17 mouse cellular contexts compared by ENCODE assay signal in genomic region chr4:43884196-43884595, GRCm38 (mm10). TPM values are rescaled to one million over a fixed set of nuclear protein-coding genes. Genes with fewer than 3 reads are reported as not detected.
DNase-seq lines count a peak whose midpoint lies in the region; ATAC-seq lines count a peak whose summit lies in the region.
"Had no signal": no experiment of that assay in that cellular context is flagged by ENCODE, and none has a peak within 500 bp of the region (broad histone marks: within the 10 kb centered on the region; RNA-seq: fewer than 3 reads in every experiment).

No protein-coding gene starts in this region.

- DNase-seq in heart, adult 18-20 months: no peak
- peak; percentile 17 for DNase-seq in kidney, postnatal 10 days
- no peak for DNase-seq in kidney, postnatal 36 days
- DNase-seq in embryo, embryonic 10 days (ENCODE audit: low spot score): peak; percentile 64
- DNase-seq in embryonic facial prominence, embryonic 14.5 days (ENCODE audit: low spot score): peak; percentile 56
- no peak for DNase-seq in cerebellum, adult 8-10 months
- DNase-seq: adrenal gland, adult 8-10 months; cerebellum, postnatal 36 days; liver had no signal

- H3K9me3 ChIP-seq in heart, embryonic 11.5 days (replicated peaks; ENCODE audit: control insufficient read depth, low read length): no peaks in the 10 kb centered on the region
- H3K9me3 ChIP-seq in embryonic facial prominence, embryonic 14.5 days (ENCODE audit: control insufficient read depth, low read length): no peaks in the 10 kb centered on the region
- H3K9me3 ChIP-seq: intestine, embryonic 15.5 days had no signal

- H3K4me1 ChIP-seq in heart, embryonic 11.5 days (ENCODE audit: control insufficient read depth, insufficient read depth, low read length): peaks cover 33% of the 10 kb centered on the region
- peaks cover 15% of the 10 kb centered on the region for H3K4me1 ChIP-seq in embryonic facial prominence, embryonic 14.5 days (ENCODE audit: control insufficient read depth, insufficient read depth, low read length)
- H3K4me1 ChIP-seq: intestine, embryonic 15.5 days had no signal

- no peak overlapping the region for H3K4me3 ChIP-seq in heart, embryonic 11.5 days (ENCODE audit: low read depth, low read length)
- no peak overlapping the region for H3K4me3 ChIP-seq in embryonic facial prominence, embryonic 14.5 days (ENCODE audit: low read depth, low read length)
- H3K4me3 ChIP-seq: intestine, embryonic 15.5 days had no signal

- H3K27me3 ChIP-seq in heart, embryonic 11.5 days (ENCODE audit: control insufficient read depth, insufficient read depth, low read length): no peaks in the 10 kb centered on the region
- no peaks in the 10 kb centered on the region for H3K27me3 ChIP-seq in embryonic facial prominence, embryonic 14.5 days (replicated peaks; ENCODE audit: control insufficient read depth, insufficient read depth, low read length)
- H3K27me3 ChIP-seq: intestine, embryonic 15.5 days had no signal

- 0 out of 2 replicates have a peak overlapping the region, but pooled peaks have one; percentile 34 for H3K9ac ChIP-seq in heart, embryonic 11.5 days (ENCODE audit: low read depth, low read length)
- H3K9ac ChIP-seq in embryonic facial prominence, embryonic 14.5 days (ENCODE audit: low read depth, low read length): no peak overlapping the region
- H3K9ac ChIP-seq: intestine, embryonic 15.5 days had no signal

- 20% methylated on average over 4 of the region's 4 CpGs for WGBS in heart, embryonic 11.5 days (ENCODE audit: insufficient replicate concordance)
- WGBS in embryonic facial prominence, embryonic 14.5 days: 18% methylated on average over 4 of the region's 4 CpGs

- no peak for ATAC-seq in heart, embryonic 11.5 days (replicated peaks; ENCODE audit: insufficient number of reproducible peaks, low FRiP score, low TSS enrichment)
- ATAC-seq in embryonic facial prominence, embryonic 14.5 days (ENCODE audit: low read depth): peak; percentile 65; the same call in 1 of the 2 replicates
- ATAC-seq in CD4-positive, CD25-positive, alpha-beta regulatory T cell, adult 4 months: no peak
- ATAC-seq: intestine, embryonic 15.5 days had no signal

- H3K4me2 ChIP-seq in heart, embryonic 11.5 days: peak overlapping the region; percentile 29
- H3K4me2 ChIP-seq in embryonic facial prominence, embryonic 14.5 days (ENCODE audit: low read depth, low read length): 0 out of 2 replicates have a peak overlapping the region, but pooled peaks have one; percentile 3
- H3K4me2 ChIP-seq: intestine, embryonic 15.5 days had no signal

- H3K27ac ChIP-seq in heart, embryonic 11.5 days (ENCODE audit: low read depth, low read length): peak overlapping the region; percentile 70; the same call in 1 of the 2 replicates
- peak overlapping the region; percentile 48; the same call in 1 of the 2 replicates for H3K27ac ChIP-seq in embryonic facial prominence, embryonic 14.5 days (replicated peaks; ENCODE audit: low read depth, low read length)
- H3K27ac ChIP-seq: intestine, embryonic 15.5 days had no signal

- no peaks in the 10 kb centered on the region for H3K36me3 ChIP-seq in heart, embryonic 11.5 days (ENCODE audit: control insufficient read depth, insufficient read depth, low read length)
- no peaks in the 10 kb centered on the region for H3K36me3 ChIP-seq in embryonic facial prominence, embryonic 14.5 days (ENCODE audit: control insufficient read depth, insufficient read depth, low read length)
- H3K36me3 ChIP-seq: intestine, embryonic 15.5 days had no signal

RNA-seq across cellular contexts. Expression of gene Reck, which starts 8.9 kb away (rescaled TPM):
- 11.8 and 13.6 TPM in 2 replicates for polyA plus RNA-seq in heart, embryonic 11.5 days (2014; fragmentation: Nextera tagmentation; extraction: Ambion mirVana)
- 1 to 10 TPM; 4.3 to 5.1 TPM for total RNA-seq in heart, adult 18-20 months (2021)
- polyA plus RNA-seq in embryonic facial prominence, embryonic 14.5 days (2014; fragmentation: Nextera tagmentation; extraction: Ambion mirVana): 42.3 and 47.3 TPM in 2 replicates
- polyA plus RNA-seq in CD4-positive, CD25-positive, alpha-beta regulatory T cell, adult 4 months (2017; shearing (Covaris generic)): 1 to 10 TPM; 4.2 to 4.6 TPM

RNA-seq across cellular contexts. Expression of gene Olfr155, which starts 32.8 kb away (rescaled TPM):
- not detected in 2 replicates for polyA plus RNA-seq in heart, embryonic 11.5 days (2014; fragmentation: Nextera tagmentation; extraction: Ambion mirVana)
- total RNA-seq in heart, adult 18-20 months (2021): not detected
- not detected in 2 replicates for polyA plus RNA-seq in embryonic facial prominence, embryonic 14.5 days (2014; fragmentation: Nextera tagmentation; extraction: Ambion mirVana)
- not detected for polyA plus RNA-seq in CD4-positive, CD25-positive, alpha-beta regulatory T cell, adult 4 months (2017; shearing (Covaris generic))
- total RNA-seq: adrenal gland, adult 8-10 months; layer of hippocampus, postnatal 25 days; megakaryocyte progenitor cell, adult 5-6 weeks had no signal
- polyA plus RNA-seq: gonadal fat pad, adult 2 months; intestine, embryonic 15.5 days; small intestine, adult 2 months; stomach, embryonic 16.5 days had no signal

RNA-seq across cellular contexts. Expression of gene Olfr157, which starts 44.2 kb away (rescaled TPM):
- 0.03 TPM in 2 replicates for polyA plus RNA-seq in heart, embryonic 11.5 days (2014; fragmentation: Nextera tagmentation; extraction: Ambion mirVana)
- not detected for total RNA-seq in heart, adult 18-20 months (2021)
- polyA plus RNA-seq in embryonic facial prominence, embryonic 14.5 days (2014; fragmentation: Nextera tagmentation; extraction: Ambion mirVana): not detected in 2 replicates
- polyA plus RNA-seq in CD4-positive, CD25-positive, alpha-beta regulatory T cell, adult 4 months (2017; shearing (Covaris generic)): under 1 TPM in 1 of 2 experiments, not detected in 1; 0.09 TPM
- total RNA-seq: adrenal gland, adult 8-10 months; layer of hippocampus, postnatal 25 days; megakaryocyte progenitor cell, adult 5-6 weeks had no signal
- polyA plus RNA-seq: gonadal fat pad, adult 2 months; intestine, embryonic 15.5 days; stomach, embryonic 16.5 days had no signal

Comparison
In these comparisons a context has a peak if more than half of its experiments do, and no peak if none do; other contexts are left out.
1. DNase-seq: peak in kidney, postnatal 10 days (single experiment), embryo, embryonic 10 days (single experiment) and embryonic facial prominence, embryonic 14.5 days (single experiment); none in heart, adult 18-20 months (0 of 2), kidney, postnatal 36 days (0 of 2) and cerebellum, adult 8-10 months (single experiment).